Mouse (Mus musculus) neural tube, embryonic 14.5 days (tissue): ENCODE results near the gene Pou5f1. TPM values are rescaled to one million over a fixed set of nuclear protein-coding genes. Genes with fewer than 3 reads are reported as not detected.

Experiments used
- ATAC-seq: fragments of 200-750 bp; cut with Nextera tagmentation; 2 replicates; pipeline ENCODE4 v1.8.0; 2017; ENCODE audit warnings: low read depth, mild to moderate bottlenecking, moderate TSS enrichment, moderate library complexity
- H3K27ac ChIP-seq: fragments of 300-500 bp; sonication (generic); 2 replicates; pipeline ENCODE4 v1.5.1; 2014; ENCODE audit warnings: low read depth, mild to moderate bottlenecking, control low read depth, low read length, moderate library complexity, mixed read lengths
- H3K27me3 ChIP-seq: fragments of 300-500 bp; sonication (generic); 2 replicates; pipeline ENCODE4 v1.6.1; 2014; ENCODE audit warnings: low read length; ENCODE audit not compliant: control insufficient read depth, insufficient read depth
- H3K36me3 ChIP-seq: fragments of 300-500 bp; sonication (generic); 2 replicates; pipeline ENCODE4 v1.6.1; 2014; ENCODE audit warnings: low read length, mixed read lengths; ENCODE audit not compliant: control insufficient read depth, insufficient read depth
- H3K4me1 ChIP-seq: fragments of 300-500 bp; sonication (generic); 2 replicates; pipeline ENCODE4 v1.6.1; 2014; ENCODE audit warnings: low read length; ENCODE audit not compliant: control insufficient read depth, insufficient read depth
- H3K4me2 ChIP-seq: fragments of 300-500 bp; sonication (generic); 2 replicates; pipeline ENCODE4 v1.6.1; 2014; ENCODE audit warnings: mild to moderate bottlenecking, low read depth, low read length, control low read depth
- H3K4me3 ChIP-seq: fragments of 300-500 bp; sonication (generic); 2 replicates; pipeline ENCODE4 v1.5.1; 2014; ENCODE audit warnings: low read depth, low read length, control low read depth, mixed read lengths
- H3K9ac ChIP-seq: fragments of 300-500 bp; sonication (generic); replicated peaks from 2 replicates; pipeline ENCODE4 v1.6.1; 2014; ENCODE audit warnings: low read depth, mild to moderate bottlenecking, control low read depth, low read length, mixed read lengths
- H3K9me3 ChIP-seq: fragments of 300-500 bp; sonication (generic); 2 replicates; pipeline ENCODE4 v1.6.1; 2016; ENCODE audit warnings: low read length; ENCODE audit not compliant: control insufficient read depth
- WGBS: fragments of 180-500 bp; shearing (Covaris S2); extraction: QIAGEN DNeasy Blood & Tissue Kit; methylation state at CpG from one replicate; pipeline ENCODE4 v1.1.7; 2014; 5-methylcytosine and 5-hydroxymethylcytosine counted together
- polyA plus RNA-seq: library from polyadenylated mRNA; unstranded; fragments of >200 nt; fragmentation: Nextera tagmentation; extraction: Ambion mirVana; gene quantifications from 2 replicates; pipeline ENCODE4 v1.2.1, GENCODE M21; 2014

The Pou5f1 gene
- polyA plus RNA-seq, 1 experiment from 2014 or later = not detected

- no peak overlapping the region for H3K4me2 ChIP-seq
- H3K27ac ChIP-seq = no peak overlapping the region
- no peak for ATAC-seq
- 67% methylated on average over 10 of the region's 10 CpGs for WGBS
- no peaks in the 10 kb centered on the region for H3K36me3 ChIP-seq
- no peaks in the 10 kb centered on the region for H3K4me1 ChIP-seq
- H3K9ac ChIP-seq = no peak overlapping the region
- H3K9me3 ChIP-seq = no peaks in the 10 kb centered on the region
- H3K27me3 ChIP-seq = no peaks in the 10 kb centered on the region
- no peak overlapping the region for H3K4me3 ChIP-seq
Measured at GRCm38 (mm10) chr17:35486726-35487125, 19.1 kb upstream of the Pou5f1 start.

DNA sequence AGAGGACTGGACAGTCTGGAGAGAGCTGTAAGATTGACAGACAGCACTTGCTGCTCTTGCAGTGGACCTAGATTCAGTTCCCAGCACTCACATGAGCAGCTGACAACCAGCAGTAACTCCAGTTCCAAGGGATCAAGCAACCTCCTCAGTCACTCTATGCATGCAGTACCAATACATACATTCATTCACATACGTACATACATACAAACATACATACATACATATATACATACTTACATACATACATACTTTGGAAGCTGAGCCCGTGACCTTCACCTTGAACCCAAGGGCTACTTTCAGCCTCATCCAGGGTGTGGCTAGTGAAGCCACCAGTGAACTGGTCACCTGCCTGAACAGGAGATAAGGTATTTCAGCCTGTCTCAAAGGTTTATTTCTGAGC is 17.8 kb upstream of the Pou5f1 start:
- Histone ChIP-seq H3K9me3 (no peaks in the 10 kb centered on the region), H3K4me2 (no peak overlapping the region), H3K27ac (no peak overlapping the region), H3K36me3 (no peaks in the 10 kb centered on the region), H3K4me1 (no peaks in the 10 kb centered on the region), H3K4me3 (no peak overlapping the region), H3K9ac (no peak overlapping the region), H3K27me3 (no peaks in the 10 kb centered on the region)
- 98% methylated on average over 2 of the region's 2 CpGs for WGBS
- no peak for ATAC-seq

GRCm38 (mm10) chr17:35490320-35490719 is 15.5 kb upstream of the Pou5f1 start:
- Histone ChIP-seq H3K4me2 (no peak overlapping the region), H3K27ac (no peak overlapping the region), H3K4me3 (no peak overlapping the region), H3K36me3 (no peaks in the 10 kb centered on the region), H3K9ac (no peak overlapping the region), H3K27me3 (no peaks in the 10 kb centered on the region), H3K4me1 (no peaks in the 10 kb centered on the region), H3K9me3 (no peaks in the 10 kb centered on the region)
- ATAC-seq = no peak
- 31% methylated on average over 5 of the region's 5 CpGs for WGBS

- 94% methylated on average over 7 of the region's 7 CpGs for WGBS
- Histone ChIP-seq H3K4me1 (no peaks in the 10 kb centered on the region), H3K4me2 (no peak overlapping the region), H3K27ac (no peak overlapping the region), H3K9me3 (no peaks in the 10 kb centered on the region), H3K27me3 (no peaks in the 10 kb centered on the region), H3K36me3 (no peaks in the 10 kb centered on the region), H3K4me3 (no peak overlapping the region), H3K9ac (no peak overlapping the region)
- ATAC-seq = no peak
Measured at GRCm38 (mm10) chr17:35497124-35497523, 8.7 kb upstream of the Pou5f1 start.

DNA sequence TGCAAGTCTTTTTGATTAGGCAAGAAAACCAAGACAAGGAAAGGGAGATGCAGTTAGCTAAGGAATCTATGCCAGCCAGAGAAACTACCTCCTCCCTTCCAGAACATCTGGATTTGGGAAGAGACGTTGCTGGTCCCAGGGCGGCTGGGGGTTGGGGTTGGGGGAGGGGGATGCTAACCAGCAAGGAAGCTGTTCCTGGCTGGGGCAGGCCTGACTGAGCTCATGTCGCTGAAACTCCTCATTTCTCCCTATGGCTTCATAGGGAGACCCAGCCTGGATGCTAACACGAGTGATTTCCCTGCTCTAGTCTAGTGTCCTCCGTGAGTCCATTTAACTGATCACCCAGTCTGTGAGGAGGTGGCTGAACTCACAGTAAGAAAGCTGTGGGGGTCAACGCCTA is 3.6 kb upstream of the Pou5f1 start:
- H3K4me3 ChIP-seq = no peak overlapping the region
- H3K9me3 ChIP-seq = no peaks in the 10 kb centered on the region
- WGBS = 6% methylated on average over 6 of the region's 6 CpGs
- ATAC-seq = no peak
- no peaks in the 10 kb centered on the region; the same call in 1 of the 2 replicates for H3K27me3 ChIP-seq
- no peak overlapping the region for H3K9ac ChIP-seq
- no peak overlapping the region for H3K4me2 ChIP-seq
- H3K4me1 ChIP-seq = no peaks in the 10 kb centered on the region
- no peak overlapping the region for H3K27ac ChIP-seq
- H3K36me3 ChIP-seq = no peaks in the 10 kb centered on the region

GRCm38 (mm10) chr17:35502762-35503161 is 3.1 kb upstream of the Pou5f1 start:
- no peaks in the 10 kb centered on the region; the same call in 1 of the 2 replicates for H3K27me3 ChIP-seq
- H3K4me1 ChIP-seq = no peaks in the 10 kb centered on the region
- no peak overlapping the region for H3K4me2 ChIP-seq
- no peaks in the 10 kb centered on the region for H3K36me3 ChIP-seq
- no peak for ATAC-seq
- H3K9ac ChIP-seq = no peak overlapping the region
- H3K9me3 ChIP-seq = no peaks in the 10 kb centered on the region
- no peak overlapping the region for H3K27ac ChIP-seq
- WGBS = 53% methylated on average over 5 of the region's 5 CpGs
- no peak overlapping the region for H3K4me3 ChIP-seq

DNA sequence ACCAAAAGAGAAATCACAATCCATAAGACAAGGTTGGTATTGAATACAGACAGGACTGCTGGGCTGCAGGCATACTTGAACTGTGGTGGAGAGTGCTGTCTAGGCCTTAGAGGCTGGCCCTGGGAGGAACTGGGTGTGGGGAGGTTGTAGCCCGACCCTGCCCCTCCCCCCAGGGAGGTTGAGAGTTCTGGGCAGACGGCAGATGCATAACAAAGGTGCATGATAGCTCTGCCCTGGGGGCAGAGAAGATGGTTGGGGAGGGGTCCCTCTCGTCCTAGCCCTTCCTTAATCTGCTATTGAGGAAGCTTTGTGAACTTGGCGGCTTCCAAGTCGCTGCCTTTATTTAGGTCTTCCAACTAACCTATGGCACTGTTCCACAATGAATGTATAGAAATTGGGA is 2.0 kb upstream of the Pou5f1 start:
- 27% methylated on average over 5 of the region's 5 CpGs for WGBS

GRCm38 (mm10) chr17:35504628-35505481 is 963 bp upstream of the Pou5f1 start:
- H3K36me3 ChIP-seq = no peaks in the 10 kb centered on the region
- H3K9me3 ChIP-seq = no peaks in the 10 kb centered on the region
- no peaks in the 10 kb centered on the region; the same call in 1 of the 2 replicates for H3K27me3 ChIP-seq
- H3K27ac ChIP-seq = no peak overlapping the region
- 25% methylated on average over 8 of the region's 8 CpGs for WGBS
- H3K4me1 ChIP-seq = no peaks in the 10 kb centered on the region
- ATAC-seq = no peak
- no peak overlapping the region for H3K9ac ChIP-seq
- no peak overlapping the region for H3K4me2 ChIP-seq
- no peak overlapping the region for H3K4me3 ChIP-seq

More for the DNA sequence above, 2.0 kb upstream of the Pou5f1 start:
- Histone ChIP-seq H3K9me3 (no peaks in the 10 kb centered on the region), H3K4me3 (no peak overlapping the region), H3K27ac (no peak overlapping the region), H3K4me1 (no peaks in the 10 kb centered on the region), H3K9ac (no peak overlapping the region), H3K27me3 (no peaks in the 10 kb centered on the region; the same call in 1 of the 2 replicates), H3K4me2 (no peak overlapping the region), H3K36me3 (no peaks in the 10 kb centered on the region)
- no peak for ATAC-seq

DNA sequence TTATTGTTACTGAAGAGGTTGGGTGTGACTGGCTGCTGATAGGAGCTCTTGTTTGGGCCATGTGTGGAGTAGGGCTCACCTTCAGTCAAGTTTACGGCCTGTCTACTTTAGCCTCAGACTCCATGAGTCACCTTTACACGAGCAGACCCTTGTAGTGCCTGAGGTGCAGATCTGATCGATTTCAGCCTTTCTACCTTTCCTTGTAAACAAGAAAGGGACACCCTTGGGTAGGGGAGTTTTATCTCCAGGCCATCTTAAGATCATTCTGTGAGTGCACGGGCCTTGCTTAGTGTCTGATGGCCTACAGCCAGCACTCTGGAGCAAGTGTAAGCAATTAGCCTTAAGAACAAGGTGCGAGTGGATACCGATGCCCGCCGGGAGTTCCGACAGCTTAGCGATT is 1.1 kb downstream of the Pou5f1 start:
- Histone ChIP-seq H3K9ac (no peak overlapping the region), H3K36me3 (no peaks in the 10 kb centered on the region), H3K4me1 (no peaks in the 10 kb centered on the region), H3K4me3 (no peak overlapping the region), H3K27ac (no peak overlapping the region), H3K9me3 (no peaks in the 10 kb centered on the region), H3K4me2 (no peak overlapping the region), H3K27me3 (no peaks in the 10 kb centered on the region; the same call in 1 of the 2 replicates)
- 22% methylated on average over 10 of the region's 10 CpGs for WGBS
- no peak for ATAC-seq
